Mouse (Mus musculus) cerebellum, postnatal 14 days (tissue): ENCODE data around the gene Thap12.

Experiments used
- DNase-seq, 2 experiments: peaks; one replicate each; pipeline ENCODE4 v3.0.0; 2021; ENCODE audit warnings: mixed read lengths in 2 of 2

The Thap12 gene

DNA sequence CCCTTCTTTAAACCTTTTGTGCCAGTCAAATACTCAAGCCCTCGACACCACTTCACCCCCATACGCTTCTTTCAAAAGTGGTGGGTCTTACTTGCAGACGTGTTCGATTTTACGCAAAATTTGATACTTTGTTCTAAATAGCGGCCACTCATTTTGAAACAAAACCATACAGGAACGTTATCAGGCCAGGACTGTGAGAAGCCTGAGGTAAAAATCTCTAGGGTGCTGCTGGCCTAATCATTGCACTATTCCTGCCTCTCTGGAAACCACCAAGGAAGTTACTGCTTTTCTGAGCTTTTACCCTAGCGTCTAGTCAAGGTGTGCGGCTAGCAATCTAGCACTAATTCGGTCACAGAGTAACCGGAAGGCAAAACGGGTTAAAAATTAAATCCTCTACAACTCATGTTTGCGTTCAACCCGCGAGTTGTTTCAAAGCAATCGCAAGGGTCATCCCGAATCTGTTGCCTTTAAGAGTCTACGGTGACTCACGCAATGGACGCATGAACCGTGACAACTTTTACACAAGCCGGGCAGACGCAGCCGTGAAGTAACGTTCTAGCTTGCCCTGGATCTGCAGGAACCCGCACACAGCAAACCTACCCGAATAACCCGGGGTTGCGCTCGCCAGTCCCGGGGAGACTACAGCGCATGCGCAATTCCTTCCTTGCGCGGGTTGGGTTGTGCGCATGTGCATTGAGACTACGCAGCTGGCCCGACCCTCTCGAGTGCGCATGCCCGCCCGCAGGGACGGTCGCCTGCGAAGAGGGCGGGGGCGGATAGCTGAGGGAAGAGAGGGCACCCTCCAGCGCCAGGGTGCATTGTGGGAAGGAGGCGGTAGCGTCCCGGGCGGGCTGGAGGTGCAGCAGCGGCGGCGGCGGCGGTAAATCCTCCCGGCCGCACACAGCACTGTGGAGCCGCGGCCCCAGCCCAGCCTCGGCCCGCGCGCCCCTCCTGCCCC is at the start of gene Thap12:
Gene Thap12, plus strand, starts transcription at position 821 of the 958 bp plus-strand sequence.
- peak; percentile 99 to 100 for DNase-seq

- DNase-seq = peak; percentile 82 to 88
Measured at GRCm38 (mm10) chr7:98655681-98656530, 47.0 kb upstream of the Thap12 start.

GRCm38 (mm10) chr7:98656531-98657221 is 46.2 kb upstream of the Thap12 start, which contains the start of gene Emsy:
Emsy (minus strand) TSS chr7:98656783.
- DNase-seq = peak; percentile 93 to 96

- no peak for DNase-seq
Measured at GRCm38 (mm10) chr7:98665166-98665565, 37.7 kb upstream of the Thap12 start.

DNA sequence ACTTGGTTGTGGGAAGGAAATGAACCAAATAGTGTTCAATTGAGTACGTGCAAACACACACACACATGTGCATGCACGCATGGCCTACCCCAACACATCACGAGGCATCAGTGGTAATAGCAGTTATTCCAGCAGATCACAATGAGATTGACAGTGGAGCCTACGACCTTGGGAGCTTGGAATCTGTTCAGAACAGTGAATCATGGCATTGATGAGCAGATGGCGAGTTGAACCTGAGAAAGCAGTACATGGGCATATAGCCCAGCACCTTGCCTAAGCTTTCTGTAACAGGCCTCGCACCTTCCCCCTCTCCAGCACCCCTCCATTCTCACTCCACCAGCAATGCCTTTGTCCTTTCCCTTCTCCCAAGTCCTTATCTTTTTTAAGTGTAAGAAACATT is 37.2 kb upstream of the Thap12 start:
- DNase-seq = peak; percentile 34 to 59

DNA sequence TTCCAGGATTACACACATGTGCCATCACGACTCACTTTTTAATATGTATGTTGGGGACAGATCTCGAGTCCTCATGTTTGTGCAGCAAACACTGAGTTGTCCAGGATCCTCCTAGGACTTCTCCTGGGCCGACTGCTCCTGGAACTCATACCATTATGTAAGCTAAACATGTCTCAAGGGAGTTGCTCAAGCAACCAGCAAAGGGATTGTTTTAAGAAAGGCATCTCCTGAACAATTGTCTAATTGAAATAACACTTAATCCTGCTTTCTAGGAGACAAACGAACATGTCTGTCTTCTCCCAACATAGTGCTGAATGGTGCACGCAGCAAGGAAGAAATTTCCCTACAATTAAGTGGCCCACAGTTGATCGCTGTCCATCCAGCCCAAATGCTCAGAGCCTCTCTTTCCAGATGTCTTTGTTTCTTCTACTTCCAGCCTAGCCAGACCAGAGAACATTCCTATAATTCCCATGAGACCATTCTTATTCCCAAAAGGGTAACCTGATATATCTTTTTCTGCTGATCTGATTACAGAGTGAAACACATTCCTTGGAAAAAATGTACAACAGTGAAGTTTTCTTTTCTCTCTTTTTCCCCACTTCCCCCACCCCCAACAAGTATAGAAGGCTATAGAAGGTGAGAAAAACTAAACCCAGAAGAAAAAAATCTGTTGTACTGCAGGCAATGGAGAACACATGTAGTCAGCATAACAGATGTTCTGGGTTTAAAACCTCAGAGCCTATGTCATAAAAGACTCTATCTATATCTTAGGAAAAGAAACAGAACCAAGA is 34.8 kb upstream of the Thap12 start:
- no peak for DNase-seq

DNA sequence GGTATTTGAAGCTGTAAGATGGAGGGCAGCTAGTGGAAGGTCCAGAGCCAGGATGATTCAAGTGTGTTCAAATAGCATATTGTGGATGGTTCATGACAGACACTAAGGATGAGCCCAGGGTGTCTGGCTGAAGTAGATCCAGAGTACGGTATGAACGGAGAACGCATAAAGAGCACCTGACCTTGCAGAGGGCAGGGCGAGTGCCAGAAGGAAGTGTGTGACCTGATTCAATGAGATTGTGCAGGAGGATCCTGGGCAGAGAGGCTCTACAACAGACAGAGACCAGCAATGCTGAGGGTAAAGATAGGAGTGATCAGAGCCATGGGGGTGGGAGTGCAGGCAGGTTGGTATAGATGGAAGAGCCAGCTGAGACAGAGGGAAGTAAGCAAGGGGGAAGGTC is 32.1 kb upstream of the Thap12 start:
- DNase-seq = no peak

DNA sequence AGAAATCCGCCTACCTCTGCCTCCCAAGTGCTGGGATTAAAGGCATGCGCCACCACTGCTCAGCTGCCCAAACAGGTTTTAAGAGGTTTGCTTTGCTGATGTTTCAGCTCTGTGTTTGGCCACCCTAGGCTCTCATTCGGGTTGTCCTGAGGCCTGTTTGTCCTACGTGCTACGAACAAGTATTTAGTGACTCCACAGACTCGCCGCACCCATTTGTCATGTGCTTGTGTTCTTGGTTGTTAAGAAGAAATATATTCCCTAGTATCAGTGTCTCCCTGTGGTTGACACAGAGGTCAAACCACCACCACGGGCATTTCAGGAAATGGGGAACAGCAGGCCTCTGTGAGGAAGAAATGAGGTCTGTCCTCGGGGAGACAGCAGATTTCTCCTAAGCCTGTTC is 31.5 kb upstream of the Thap12 start:
- no peak for DNase-seq

- DNase-seq = peak; percentile 22 to 27
Measured at GRCm38 (mm10) chr7:98672241-98672955, 30.5 kb upstream of the Thap12 start.

DNA sequence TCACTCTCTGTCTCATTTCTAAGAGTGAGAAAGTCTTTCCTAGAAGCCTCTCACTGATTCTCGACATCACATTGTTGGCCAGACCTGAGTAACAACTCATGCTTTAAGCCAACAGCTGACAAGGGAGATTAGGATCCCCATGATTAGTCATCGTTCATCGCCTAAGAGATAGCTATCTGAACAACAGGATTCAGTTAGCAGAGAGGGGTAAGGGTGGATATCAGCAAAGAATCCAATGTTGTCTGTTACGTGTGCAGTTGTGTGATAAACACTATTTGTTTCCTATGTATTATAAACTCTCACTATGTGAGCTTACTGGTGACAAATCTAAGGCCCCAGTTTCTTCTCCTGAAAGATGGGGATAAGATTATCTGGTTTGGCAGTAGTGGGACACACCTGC is 28.6 kb upstream of the Thap12 start:
- no peak for DNase-seq

GRCm38 (mm10) chr7:98677511-98677910 is 25.4 kb upstream of the Thap12 start:
- no peak for DNase-seq

GRCm38 (mm10) chr7:98678441-98678840 is 24.5 kb upstream of the Thap12 start:
- DNase-seq = no peak

- DNase-seq = no peak
Measured at GRCm38 (mm10) chr7:98680691-98681090, 22.2 kb upstream of the Thap12 start.

DNA sequence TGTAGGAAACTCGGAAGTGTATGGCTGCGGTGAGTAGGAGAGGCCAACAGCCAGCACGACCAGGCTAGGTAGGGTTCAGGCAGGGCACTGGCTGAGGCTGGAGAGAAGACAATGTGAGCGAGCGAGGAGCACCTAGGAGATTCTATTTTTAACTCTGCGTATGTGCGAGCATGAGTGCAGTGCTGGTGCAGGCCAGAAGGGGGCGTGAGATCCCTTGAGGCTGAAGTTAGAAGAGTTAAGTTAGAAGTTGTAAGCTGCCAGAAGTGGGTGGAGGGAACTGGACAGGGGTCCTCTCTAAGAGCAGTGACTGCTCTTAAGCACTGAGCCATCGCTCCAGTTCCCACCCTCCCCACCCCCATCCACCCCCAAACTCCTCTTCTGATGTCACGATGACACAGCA is 20.1 kb upstream of the Thap12 start:
- no peak for DNase-seq

DNA sequence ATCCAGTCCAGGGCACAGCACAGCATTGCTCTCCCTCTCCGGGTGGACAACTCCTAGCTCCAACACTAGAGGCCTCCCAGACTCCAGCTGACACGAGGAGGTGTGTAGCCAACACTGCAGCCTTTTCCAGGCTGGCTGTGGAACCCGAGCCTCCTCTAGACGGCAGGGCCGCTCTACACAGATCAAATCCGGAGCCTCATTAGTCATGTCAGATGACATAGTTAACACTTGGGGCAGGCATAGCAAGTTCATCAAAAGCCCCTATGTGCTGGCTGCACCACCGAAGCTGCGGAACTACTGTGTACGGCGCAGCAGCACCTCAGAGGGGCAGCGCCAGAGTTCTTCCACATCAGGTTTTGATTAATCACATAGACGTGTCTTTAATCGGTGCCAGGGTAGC is 17.0 kb upstream of the Thap12 start:
- DNase-seq = peak; percentile 30 to 46

DNA sequence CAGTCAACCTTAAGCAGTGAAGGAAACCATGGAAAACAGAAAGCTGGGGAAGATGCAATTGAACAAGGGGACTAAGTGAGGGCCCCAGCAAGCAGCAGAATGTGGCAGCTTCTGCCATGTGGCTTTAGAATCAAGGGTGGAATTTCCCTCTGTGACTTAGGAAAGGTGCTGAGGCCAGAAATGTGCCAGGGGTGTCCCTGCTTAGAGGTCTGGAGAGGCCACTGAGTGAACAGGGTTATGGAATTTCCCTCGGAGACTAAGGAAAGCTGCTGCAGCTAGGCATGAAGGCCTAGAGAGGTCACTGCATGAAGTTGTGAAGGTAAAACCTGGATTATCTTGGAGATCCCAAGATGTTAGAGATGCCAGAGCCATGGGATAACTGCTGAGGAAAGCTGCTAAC is 12.8 kb upstream of the Thap12 start:
- DNase-seq = no peak

- no peak for DNase-seq
Measured at GRCm38 (mm10) chr7:98690831-98691230, 12.1 kb upstream of the Thap12 start.

DNA sequence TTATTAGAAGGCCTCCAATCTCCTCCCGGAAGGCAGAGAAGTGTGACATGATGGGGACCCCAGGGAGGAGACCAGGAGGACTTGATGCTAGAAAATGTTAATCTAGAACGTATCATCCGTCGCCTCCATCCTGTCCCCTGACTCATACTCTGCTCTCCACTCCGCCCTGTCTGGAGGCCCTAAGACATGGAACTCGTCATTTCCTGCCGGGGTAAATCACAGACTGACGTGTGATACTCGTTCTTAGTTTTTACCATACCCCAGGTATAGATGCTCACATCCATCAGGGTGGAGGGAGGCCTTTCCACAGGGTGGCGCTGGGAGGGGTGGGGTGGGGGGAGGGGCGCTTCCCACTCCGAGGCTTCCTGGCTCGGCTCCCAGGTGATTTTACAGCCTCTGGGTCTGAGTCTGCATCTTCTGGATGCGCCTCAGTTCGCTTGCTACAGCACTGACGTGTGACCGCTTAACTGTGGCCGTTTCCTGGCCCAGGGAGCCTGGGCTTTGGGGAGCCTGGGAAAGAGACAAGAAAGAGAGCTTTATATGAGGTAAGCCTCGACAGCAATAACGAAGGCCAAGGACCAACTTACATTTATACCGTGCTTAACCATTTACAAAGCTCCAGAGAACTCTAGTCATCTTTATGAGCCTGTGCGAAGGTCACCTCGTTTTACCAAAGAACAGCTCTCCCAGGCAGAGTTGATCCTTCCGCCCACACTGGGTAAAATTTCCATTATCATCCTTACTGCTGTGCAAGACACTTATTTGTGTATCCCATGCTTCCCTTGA is 9.9 kb upstream of the Thap12 start:
- peak in 1 of 2 experiments; percentile 42 for DNase-seq

DNA sequence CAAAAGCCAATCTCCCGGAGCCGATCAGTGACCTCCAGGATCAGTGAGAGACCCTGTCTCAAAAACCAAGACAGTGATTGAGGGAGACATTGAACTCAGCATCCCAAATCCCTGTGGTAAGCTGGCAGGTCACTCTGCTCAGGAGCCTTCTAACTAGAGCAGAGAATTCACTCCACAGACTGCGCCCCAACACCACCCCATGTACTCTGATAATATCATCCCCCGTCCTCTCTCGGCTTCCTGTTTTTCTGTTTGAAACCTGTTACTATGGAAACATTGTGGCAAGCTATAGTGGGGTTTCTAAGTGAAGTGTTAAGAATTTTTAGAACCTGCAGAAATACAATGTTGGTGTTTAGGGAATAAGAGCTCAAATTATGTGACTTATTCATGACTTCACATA is 8.9 kb upstream of the Thap12 start:
- no peak for DNase-seq

- peak in 1 of 2 experiments; percentile 50 for DNase-seq
Measured at GRCm38 (mm10) chr7:98697496-98697895, 5.4 kb upstream of the Thap12 start.
